Mouse (Mus musculus) bone marrow, adult 2 months (tissue): ENCODE measurements at regions not wholly inside any gene's neighbourhood (a gene's known extent, or its start where the extent isn't known, plus 50 kb on each side); places are given as distances from the start of the nearest gene placed in this dataset.

Experiments
- H3K27ac ChIP-seq: fragments of 200-500 bp; 2 replicates; pipeline ENCODE4 v1.5.1; 2012; ENCODE audit warnings: low read depth, mild to moderate bottlenecking, control low read depth, inconsistent platforms, low read length; ENCODE audit not compliant: control insufficient read depth, poor library complexity, insufficient read depth
- H3K4me1 ChIP-seq: fragments of 200-500 bp; 2 replicates; pipeline ENCODE4 v1.6.1; 2011; ENCODE audit warnings: low read length; ENCODE audit not compliant: control insufficient read depth, insufficient read depth
- H3K4me3 ChIP-seq: fragments of 200-500 bp; replicated peaks from 2 replicates; pipeline ENCODE3; 2011; ENCODE audit warnings: mild to moderate bottlenecking, low read depth, low read length, control low read depth; ENCODE audit not compliant: control insufficient read depth
- CTCF ChIP-seq: fragments of 200-500 bp; IDR thresholded peaks from 2 replicates; pipeline ENCODE4 v1.5.1; 2011; ENCODE audit warnings: low read length, control low read depth; ENCODE audit not compliant: control insufficient read depth, insufficient read depth
- POLR2A ChIP-seq: fragments of 200-500 bp; IDR thresholded peaks from 2 replicates; pipeline ENCODE4 v1.6.1; 2011; ENCODE audit warnings: low read depth, mild to moderate bottlenecking, control low read depth, low read length, borderline replicate concordance; ENCODE audit not compliant: control insufficient read depth
- WGBS: fragments of 180-500 bp; shearing (Covaris S2); methylation state at CpG from one replicate; pipeline ENCODE4 v1.1.7; 2018; 5-methylcytosine and 5-hydroxymethylcytosine counted together

GRCm38 (mm10) chr13:35513120-35513519 is 146.5 kb upstream of the Cdyl start:
- no peak for TF ChIP-seq POLR2A
- TF ChIP-seq CTCF: no peak
- no peak overlapping the region for H3K27ac ChIP-seq
- no peak overlapping the region for H3K4me3 ChIP-seq
- H3K4me1 ChIP-seq: no peaks in the 10 kb centered on the region; the same call in 1 of the 2 replicates
- 44% methylated on average over 8 of the region's 8 CpGs for WGBS

- H3K27ac ChIP-seq: no peak overlapping the region
- 33% methylated on average over 3 of the region's 3 CpGs for WGBS
- TF ChIP-seq POLR2A (no peak), CTCF (no peak)
- no peak overlapping the region for H3K4me3 ChIP-seq
- no peaks in the 10 kb centered on the region; the same call in 1 of the 2 replicates for H3K4me1 ChIP-seq
These were observed 144.3 kb upstream of the Cdyl start for GRCm38 (mm10) chr13:35515291-35515690.

GRCm38 (mm10) chr13:35517692-35518091 is 141.9 kb upstream of the Cdyl start:
- WGBS: 83% methylated on average over 3 of the region's 3 CpGs

GRCm38 (mm10) chr13:35522272-35522671 is 137.4 kb upstream of the Cdyl start:
- no peak for TF ChIP-seq CTCF
- Histone ChIP-seq H3K4me1 (no peaks in the 10 kb centered on the region; the same call in 1 of the 2 replicates), H3K4me3 (no peak overlapping the region), H3K27ac (no peak overlapping the region)
- 76% methylated on average over 1 of the region's 1 CpGs for WGBS

More at GRCm38 (mm10) chr13:35517692-35518091, 141.9 kb upstream of the Cdyl start:
- Histone ChIP-seq H3K4me3 (no peak overlapping the region), H3K27ac (no peak overlapping the region), H3K4me1 (no peaks in the 10 kb centered on the region; the same call in 1 of the 2 replicates)
- TF ChIP-seq CTCF (no peak), POLR2A (no peak)

- TF ChIP-seq POLR2A (no peak), CTCF (no peak)
- Histone ChIP-seq H3K4me3 (no peak overlapping the region), H3K27ac (no peak overlapping the region), H3K4me1 (no peaks in the 10 kb centered on the region; the same call in none of the 2 replicates)
- WGBS: 36% methylated on average over 3 of the region's 3 CpGs
These were observed 130.1 kb upstream of the Cdyl start for GRCm38 (mm10) chr13:35529577-35529976.

GRCm38 (mm10) chr13:35537106-35537505 is 122.5 kb upstream of the Cdyl start:
- WGBS: 82% methylated on average over 7 of the region's 7 CpGs
- no peak overlapping the region for H3K4me3 ChIP-seq
- TF ChIP-seq POLR2A (no peak), CTCF (no peak)
- no peaks in the 10 kb centered on the region; the same call in 1 of the 2 replicates for H3K4me1 ChIP-seq
- no peak overlapping the region for H3K27ac ChIP-seq

GRCm38 (mm10) chr13:35537936-35538335 is 121.7 kb upstream of the Cdyl start:
- TF ChIP-seq CTCF: no peak
- Histone ChIP-seq H3K27ac (no peak overlapping the region), H3K4me3 (no peak overlapping the region), H3K4me1 (no peaks in the 10 kb centered on the region; the same call in 1 of the 2 replicates)
- 54% methylated on average over 5 of the region's 5 CpGs for WGBS

GRCm38 (mm10) chr13:35540433-35540832 is 119.2 kb upstream of the Cdyl start:
- no peak overlapping the region for H3K27ac ChIP-seq
- H3K4me3 ChIP-seq: no peak overlapping the region
- 82% methylated on average over 2 of the region's 2 CpGs for WGBS
- H3K4me1 ChIP-seq: no peaks in the 10 kb centered on the region
- TF ChIP-seq POLR2A (no peak), CTCF (no peak)

GRCm38 (mm10) chr13:35541053-35541452 is 118.6 kb upstream of the Cdyl start:
- TF ChIP-seq POLR2A (no peak), CTCF (no peak)
- whole genome bisulfite sequencing: 80% methylated on average over 6 of the region's 6 CpGs
- Histone ChIP-seq H3K4me3 (no peak overlapping the region), H3K27ac (no peak overlapping the region), H3K4me1 (no peaks in the 10 kb centered on the region; the same call in 1 of the 2 replicates)
